Mouse (Mus musculus) megakaryocyte, adult 5-6 weeks (primary cell): ENCODE measurements around the gene Nomo1. TPM values are rescaled to one million over a fixed set of nuclear protein-coding genes. Genes with fewer than 3 reads are reported as not detected.

ENCODE experiments used
- ATAC-seq: 2 replicates; pipeline ENCODE4 v1.8.0; 2016; ENCODE audit warnings: mild to moderate bottlenecking, inconsistent platforms; ENCODE audit not compliant: poor library complexity, severe bottlenecking
- total RNA-seq, 2 experiments: library from RNA; stranded (forward) in 1 of 2; stranded (reverse) in 1 of 2; fragments of 153-499, 151-499 nt in 1 of 2; fragments of 221-1000, 200-1000 nt in 1 of 2; gene quantifications; 2 replicates each; pipeline versions ENCODE4 v1.2.3 to v1.2.4; 2015 to 2017

The Nomo1 gene
- total RNA-seq, 2 experiments from 2014 or later, result 11.9 to 16.9 TPM

GRCm38 (mm10) chr7:46044106-46044505 is 10.6 kb downstream of the Nomo1 start:
- no peak for ATAC-seq

GRCm38 (mm10) chr7:46045882-46046281 is 12.4 kb downstream of the Nomo1 start:
- ATAC-seq, result no peak

- no peak for ATAC-seq
These were observed 14.5 kb downstream of the Nomo1 start for GRCm38 (mm10) chr7:46047873-46048562.

GRCm38 (mm10) chr7:46049981-46050380 is 16.5 kb downstream of the Nomo1 start:
- no peak for ATAC-seq

GRCm38 (mm10) chr7:46052161-46052821 is 18.8 kb downstream of the Nomo1 start:
- peak; percentile 47; the same call in 1 of the 2 replicates for ATAC-seq

GRCm38 (mm10) chr7:46053566-46053965 is 20.1 kb downstream of the Nomo1 start:
- ATAC-seq, result no peak

GRCm38 (mm10) chr7:46058882-46059281 is 25.4 kb downstream of the Nomo1 start:
- ATAC-seq, result peak; percentile 88

- no peak for ATAC-seq
These were observed 27.2 kb downstream of the Nomo1 start for GRCm38 (mm10) chr7:46060688-46061087.

- ATAC-seq, result no peak
These were observed 28.1 kb downstream of the Nomo1 start for GRCm38 (mm10) chr7:46061614-46062013.

- ATAC-seq, result no peak
These were observed 29.8 kb downstream of the Nomo1 start for GRCm38 (mm10) chr7:46063296-46063695.

- no peak for ATAC-seq
These were observed 35.3 kb downstream of the Nomo1 start for GRCm38 (mm10) chr7:46068831-46069230.

GRCm38 (mm10) chr7:46076844-46077243 is 43.3 kb downstream of the Nomo1 start:
- ATAC-seq, result no peak

GRCm38 (mm10) chr7:46077675-46078074 is 44.2 kb downstream of the Nomo1 start:
- ATAC-seq, result no peak

GRCm38 (mm10) chr7:46084024-46084423 is 50.5 kb downstream of the Nomo1 start:
- ATAC-seq, result no peak

GRCm38 (mm10) chr7:46084839-46085513 is 51.5 kb downstream of the Nomo1 start:
- ATAC-seq, result no peak

GRCm38 (mm10) chr7:46086378-46086777 is 52.9 kb downstream of the Nomo1 start:
- ATAC-seq, result no peak

- no peak for ATAC-seq
These were observed 54.7 kb downstream of the Nomo1 start for GRCm38 (mm10) chr7:46088241-46088640.

- ATAC-seq, result no peak
These were observed 59.3 kb downstream of the Nomo1 start for GRCm38 (mm10) chr7:46092803-46093202.

GRCm38 (mm10) chr7:46096136-46096535 is 62.6 kb downstream of the Nomo1 start:
- ATAC-seq, result peak; percentile 84

GRCm38 (mm10) chr7:46097319-46097783 is 63.9 kb downstream of the Nomo1 start:
- ATAC-seq, result no peak

- ATAC-seq, result no peak
These were observed 64.9 kb downstream of the Nomo1 start for GRCm38 (mm10) chr7:46098221-46098918.
